Mouse (Mus musculus) erythroblast, embryonic 14.5 days (primary cell): Measurements from ENCODE around the gene Lamc1.

Experiments used
- GATA1 ChIP-seq: IDR thresholded peaks from 2 replicates; pipeline ENCODE4 v1.6.1; 2012; ENCODE audit warnings: low read length, inconsistent platforms, mixed read lengths
- TAL1 ChIP-seq: IDR thresholded peaks from 3 replicates; pipeline ENCODE4 v1.6.1; 2012; ENCODE audit warnings: low read length, inconsistent platforms, mixed read lengths

GRCm38 (mm10) chr1:153192379-153192778 is 140.2 kb downstream of the Lamc1 start:
- TF ChIP-seq GATA1 (no peak), TAL1 (no peak)
